Mouse (Mus musculus): ENCODE results near the gene Cacna1c. TPM values are rescaled to one million over a fixed set of nuclear protein-coding genes. Genes with fewer than 3 reads are reported as not detected.
A peak's percentile ranks its signal among the peaks of the same experiment; 100 is the strongest.

Cacna1c gene
- 10 to 100 TPM; 80.0 to 84.8 TPM for total RNA-seq (2021)

GRCm38 (mm10) chr6:119196382-119197305 is at the start of gene Cacna1c:
TSS of gene Cacna1c (minus strand) at chr6:119196418.
- DNase-seq = peak; percentile 63
- intact Hi-C loops (cut with DNase I) = loop anchor here (10.0 kb wide), 1 partner anchor 552 kb away; no protein-coding TSS in a partner anchor

GRCm38 (mm10) chr6:119240871-119241705 is 44.9 kb upstream of the Cacna1c start:
- intact Hi-C loops (cut with DNase I) = no loop called here
- DNase-seq = peak; percentile 64

GRCm38 (mm10) chr6:119240256-119240655 is 44.0 kb upstream of the Cacna1c start:
- DNase-seq = no peak
- intact Hi-C loops (cut with DNase I) = no loop called here

- intact Hi-C loops (cut with DNase I) = no loop called here
- DNase-seq = peak; percentile 49
Measured at GRCm38 (mm10) chr6:119239341-119240005, 43.3 kb upstream of the Cacna1c start.

- intact Hi-C loops (cut with DNase I) = no loop called here
- peak; percentile 95 for DNase-seq
Measured at GRCm38 (mm10) chr6:119237427-119237989, 41.3 kb upstream of the Cacna1c start.

GRCm38 (mm10) chr6:119236241-119236640 is 40.0 kb upstream of the Cacna1c start, which contains the start of gene Cacna2d4:
TSS of gene Cacna2d4 (plus strand) at chr6:119236526.
- DNase-seq = no peak
- intact Hi-C loops (cut with DNase I) = no loop called here

- no peak for DNase-seq
- intact Hi-C loops (cut with DNase I) = no loop called here
Measured at GRCm38 (mm10) chr6:119235441-119235840, 39.2 kb upstream of the Cacna1c start.

- intact Hi-C loops (cut with DNase I) = no loop called here
- DNase-seq = no peak
Measured at GRCm38 (mm10) chr6:119233066-119233465, 36.8 kb upstream of the Cacna1c start.

- intact Hi-C loops (cut with DNase I) = no loop called here
- DNase-seq = no peak
Measured at GRCm38 (mm10) chr6:119228861-119229603, 32.8 kb upstream of the Cacna1c start.

- intact Hi-C loops (cut with DNase I) = no loop called here
- DNase-seq = no peak
Measured at GRCm38 (mm10) chr6:119227001-119227400, 30.8 kb upstream of the Cacna1c start.

- no peak for DNase-seq
- intact Hi-C loops (cut with DNase I) = no loop called here
Measured at GRCm38 (mm10) chr6:119225731-119226130, 29.5 kb upstream of the Cacna1c start.

- no peak for DNase-seq
- intact Hi-C loops (cut with DNase I) = no loop called here
Measured at GRCm38 (mm10) chr6:119225226-119225625, 29.0 kb upstream of the Cacna1c start.

GRCm38 (mm10) chr6:119224451-119225195 is 28.4 kb upstream of the Cacna1c start:
- DNase-seq = peak; percentile 65
- intact Hi-C loops (cut with DNase I) = loop anchor here (5.0 kb wide), 2 partner anchors 103 to 208 kb away; no protein-coding TSS in a partner anchor

- DNase-seq = no peak
- intact Hi-C loops (cut with DNase I) = loop anchor here (1.0 to 5.0 kb wide), 3 partner anchors 107 to 212 kb away; no protein-coding TSS in a partner anchor
Measured at GRCm38 (mm10) chr6:119220297-119220696, 24.1 kb upstream of the Cacna1c start.

- intact Hi-C loops (cut with DNase I) = no loop called here
- no peak for DNase-seq
Measured at GRCm38 (mm10) chr6:119219237-119219870, 23.1 kb upstream of the Cacna1c start.

GRCm38 (mm10) chr6:119218591-119218990 is 22.4 kb upstream of the Cacna1c start:
- intact Hi-C loops (cut with DNase I) = no loop called here

GRCm38 (mm10) chr6:119217661-119218060 is 21.4 kb upstream of the Cacna1c start:
- DNase-seq = no peak
- intact Hi-C loops (cut with DNase I) = no loop called here

More at GRCm38 (mm10) chr6:119218591-119218990, 22.4 kb upstream of the Cacna1c start:
- DNase-seq = no peak

- DNase-seq = no peak
- intact Hi-C loops (cut with DNase I) = no loop called here
Measured at GRCm38 (mm10) chr6:119215040-119215613, 18.9 kb upstream of the Cacna1c start.
